Mouse (Mus musculus): ENCODE measurements around the gene Fam71e1. TPM values are rescaled to one million over a fixed set of nuclear protein-coding genes. Genes with fewer than 3 reads are reported as not detected.

Gene Fam71e1
- total and polyA plus RNA-seq, 3 experiments: 1.2 to 2.0 TPM; not detected in 1

- no peak within 1 kb of the TSS for H3K27ac ChIP-seq (ENCODE audit: control insufficient read depth, low read depth, low read length)
- H3K4me1 ChIP-seq (ENCODE audit: control insufficient read depth in 1 of 2, insufficient read depth in 2 of 2, low read length in 2 of 2): peaks cover 0 to 6% of the 10 kb centered on the region in 2 experiments; a peak in 2 of 4 replicates
- 0 out of 4 replicates have a peak, but pooled peaks cover 0 to 2% of the 10 kb centered on the region in 2 experiments for H3K36me3 ChIP-seq (ENCODE audit: control insufficient read depth in 1 of 2, insufficient read depth in 2 of 2, low read length in 2 of 2)
- TF ChIP-seq MYB (IDR thresholded peaks at IDR 0.05; ENCODE audit: low read depth, low read length): no peak
- no peak for TF ChIP-seq SMC3 (IDR thresholded peaks at IDR 0.05; ENCODE audit: low read depth, low read length)
- TF ChIP-seq POLR2AphosphoS5 (IDR thresholded peaks at IDR 0.05; ENCODE audit: borderline replicate concordance, low read depth, low read length): no peak
- no peak within 1 kb of the TSS for H3K4me3 ChIP-seq (ENCODE audit: control insufficient read depth in 1 of 2, insufficient read depth in 1 of 2, low read depth in 2 of 2, low read length in 2 of 2)
- no peaks in the 10 kb centered on the region; the same call in 1 of the 2 replicates for H3K79me2 ChIP-seq (ENCODE audit: control insufficient read depth, insufficient read depth, low read length, poor library complexity)
- no peak within 1 kb of the TSS for H3K9ac ChIP-seq (ENCODE audit: control insufficient read depth, low read depth, low read length, poor library complexity, severe bottlenecking)
- no peaks in the 10 kb centered on the region for H3K27me3 ChIP-seq (ENCODE audit: control insufficient read depth in 1 of 2, insufficient read depth in 2 of 2, low read length in 2 of 2)
- no peaks in the 10 kb centered on the region for H3K9me3 ChIP-seq (replicated peaks; ENCODE audit: insufficient read depth, low read length)
- DNase-seq (ENCODE audit: low read depth, low spot score): no peak
Observed at GRCm38 (mm10) chr7:44531946-44532732, 35.8 kb downstream of the Fam71e1 start, which contains the start of gene Spib. Gene Spib (minus strand): TSS chr7:44532071.

- H3K27ac ChIP-seq (ENCODE audit: control insufficient read depth, low read depth, low read length): no peak overlapping the region
- peaks cover 0 to 6% of the 10 kb centered on the region in 2 experiments; a peak in 2 of 4 replicates for H3K4me1 ChIP-seq (ENCODE audit: control insufficient read depth in 1 of 2, insufficient read depth in 2 of 2, low read length in 2 of 2)
- 0 out of 4 replicates have a peak, but pooled peaks cover 0 to 2% of the 10 kb centered on the region in 2 experiments for H3K36me3 ChIP-seq (ENCODE audit: control insufficient read depth in 1 of 2, insufficient read depth in 2 of 2, low read length in 2 of 2)
- no peak overlapping the region for H3K4me3 ChIP-seq (ENCODE audit: control insufficient read depth in 1 of 2, insufficient read depth in 1 of 2, low read depth in 2 of 2, low read length in 2 of 2)
- no peak for DNase-seq (ENCODE audit: low read depth, low spot score)
- no peaks in the 10 kb centered on the region for H3K79me2 ChIP-seq (ENCODE audit: control insufficient read depth, insufficient read depth, low read length, poor library complexity)
- H3K9ac ChIP-seq (ENCODE audit: control insufficient read depth, low read depth, low read length, poor library complexity, severe bottlenecking): no peak overlapping the region
- no peaks in the 10 kb centered on the region for H3K27me3 ChIP-seq (ENCODE audit: control insufficient read depth in 1 of 2, insufficient read depth in 2 of 2, low read length in 2 of 2)
- no peaks in the 10 kb centered on the region for H3K9me3 ChIP-seq (replicated peaks; ENCODE audit: insufficient read depth, low read length)
- TF ChIP-seq USF2 (IDR thresholded peaks at IDR 0.05; ENCODE audit: borderline replicate concordance in 1 of 2, insufficient read depth in 1 of 2, low read depth in 1 of 2, low read length in 2 of 2): no peak
- TF ChIP-seq HCFC1 (IDR thresholded peaks at IDR 0.05; ENCODE audit: low read depth, low read length): no peak
- TF ChIP-seq CHD2 (IDR thresholded peaks at IDR 0.05; ENCODE audit: low read length): no peak
- no peak for TF ChIP-seq NRF1 (IDR thresholded peaks at IDR 0.05; ENCODE audit: insufficient read depth, low read depth, low read length, poor library complexity, severe bottlenecking)
- no peak for TF ChIP-seq ZKSCAN1 (IDR thresholded peaks at IDR 0.05; ENCODE audit: low read depth, low read length)
Observed at GRCm38 (mm10) chr7:44532918-44533745, 36.8 kb downstream of the Fam71e1 start.

GRCm38 (mm10) chr7:44533746-44534045 is 37.3 kb downstream of the Fam71e1 start:
- Histone ChIP-seq H3K4me1 (ENCODE audit: control insufficient read depth in 1 of 2, insufficient read depth in 2 of 2, low read length in 2 of 2) (peaks cover 0 to under 1% of the 10 kb centered on the region in 2 experiments; a peak in 1 of 4 replicates), H3K4me3 (ENCODE audit: control insufficient read depth in 1 of 2, insufficient read depth in 1 of 2, low read depth in 2 of 2, low read length in 2 of 2) (no peak overlapping the region), H3K9me3 (replicated peaks; ENCODE audit: insufficient read depth, low read length) (no peaks in the 10 kb centered on the region), H3K9ac (ENCODE audit: control insufficient read depth, low read depth, low read length, poor library complexity, severe bottlenecking) (no peak overlapping the region), H3K36me3 (ENCODE audit: control insufficient read depth in 1 of 2, insufficient read depth in 2 of 2, low read length in 2 of 2) (no peaks in the 10 kb centered on the region), H3K79me2 (ENCODE audit: control insufficient read depth, insufficient read depth, low read length, poor library complexity) (no peaks in the 10 kb centered on the region), H3K27ac (ENCODE audit: control insufficient read depth, low read depth, low read length) (no peak overlapping the region), H3K27me3 (ENCODE audit: control insufficient read depth in 1 of 2, insufficient read depth in 2 of 2, low read length in 2 of 2) (no peaks in the 10 kb centered on the region)
- no peak for DNase-seq (ENCODE audit: low read depth, low spot score)
- TF ChIP-seq SIN3A (IDR thresholded peaks at IDR 0.05; ENCODE audit: low read length): no peak
- TF ChIP-seq MAZ (IDR thresholded peaks at IDR 0.05; ENCODE audit: low read depth, low read length): no peak
- TF ChIP-seq NRF1 (IDR thresholded peaks at IDR 0.05; ENCODE audit: insufficient read depth, low read depth, low read length, poor library complexity, severe bottlenecking): no peak
- TF ChIP-seq TBP (IDR thresholded peaks at IDR 0.05; ENCODE audit: low read depth, low read length): no peak
- no peak for TF ChIP-seq ZMIZ1 (IDR thresholded peaks at IDR 0.05; ENCODE audit: low read depth, low read length)
- no peak for TF ChIP-seq CHD1 (IDR thresholded peaks at IDR 0.05; ENCODE audit: low read depth, low read length)
- no peak for TF ChIP-seq MEF2A (IDR thresholded peaks at IDR 0.05; ENCODE audit: extremely low read depth, insufficient replicate concordance, low read depth, low read length, poor library complexity, severe bottlenecking)
- TF ChIP-seq POLR2AphosphoS5 (IDR thresholded peaks at IDR 0.05; ENCODE audit: borderline replicate concordance, low read depth, low read length): no peak
- TF ChIP-seq TAL1 (IDR thresholded peaks at IDR 0.05; ENCODE audit: low read length): no peak
- no peak for TF ChIP-seq CHD2 (IDR thresholded peaks at IDR 0.05; ENCODE audit: low read length)
- no peak for TF ChIP-seq USF1 (IDR thresholded peaks at IDR 0.05; ENCODE audit: low read depth, low read length)
- TF ChIP-seq E2F4 (IDR thresholded peaks at IDR 0.05; ENCODE audit: borderline replicate concordance, low read depth, low read length): no peak
- TF ChIP-seq GABPA (IDR thresholded peaks at IDR 0.05; ENCODE audit: low read depth, low read length): no peak
- no peak for TF ChIP-seq ELF1 (IDR thresholded peaks at IDR 0.05; ENCODE audit: low read depth, low read length)
- TF ChIP-seq UBTF (IDR thresholded peaks at IDR 0.05; ENCODE audit: borderline replicate concordance, insufficient read depth, low read depth, low read length): no peak
- no peak for TF ChIP-seq ZC3H11A (IDR thresholded peaks at IDR 0.05; ENCODE audit: low read depth, low read length)
